Mouse (Mus musculus) limb, embryonic 12.5 days (tissue): ENCODE measurements around the gene Fastkd5. TPM values are rescaled to one million over a fixed set of nuclear protein-coding genes. Genes with fewer than 3 reads are reported as not detected.

Experiments used
- ATAC-seq: fragments of 200-750 bp; cut with Nextera tagmentation; 2 replicates; pipeline ENCODE4 v1.8.0; 2017; ENCODE audit warnings: low read depth, moderate TSS enrichment; ENCODE audit not compliant: insufficient number of reproducible peaks, insufficient read depth, low FRiP score, low TSS enrichment
- H3K27ac ChIP-seq: fragments of 300-500 bp; sonication (generic); 2 replicates; pipeline ENCODE4 v1.5.1; 2016; ENCODE audit warnings: mild to moderate bottlenecking, moderate library complexity
- H3K27me3 ChIP-seq: fragments of 300-500 bp; sonication (generic); 2 replicates; pipeline ENCODE4 v1.6.1; 2016; ENCODE audit warnings: mild to moderate bottlenecking, moderate library complexity
- H3K36me3 ChIP-seq: fragments of 300-500 bp; sonication (generic); 2 replicates; pipeline ENCODE4 v1.6.1; 2016; ENCODE audit warnings: mild to moderate bottlenecking, moderate library complexity
- H3K4me1 ChIP-seq: fragments of 300-500 bp; sonication (generic); replicated peaks from 2 replicates; pipeline ENCODE4 v1.6.1; 2016
- H3K4me2 ChIP-seq: fragments of 300-500 bp; sonication (generic); 2 replicates; pipeline ENCODE4 v1.6.1; 2016; ENCODE audit warnings: mild to moderate bottlenecking, moderate library complexity
- H3K4me3 ChIP-seq: fragments of 300-500 bp; sonication (generic); replicated peaks from 2 replicates; pipeline ENCODE4 v1.5.1; 2016; ENCODE audit warnings: mild to moderate bottlenecking
- H3K9ac ChIP-seq: fragments of 300-500 bp; sonication (generic); replicated peaks from 2 replicates; pipeline ENCODE4 v1.6.1; 2016; ENCODE audit warnings: mild to moderate bottlenecking, moderate library complexity
- H3K9me3 ChIP-seq: fragments of 300-500 bp; sonication (generic); 2 replicates; pipeline ENCODE4 v1.6.1; 2016; ENCODE audit warnings: mild to moderate bottlenecking, moderate library complexity
- WGBS: fragments of 180-500 bp; shearing (Covaris S2); methylation state at CpG from one replicate; pipeline ENCODE4 v1.1.7; 2016; 5-methylcytosine and 5-hydroxymethylcytosine counted together
- polyA plus RNA-seq: library from polyadenylated mRNA; unstranded; fragments of >200 nt; fragmentation: Nextera tagmentation; extraction: Ambion mirVana; gene quantifications from 2 replicates; pipeline ENCODE4 v1.2.1, GENCODE M21; 2016

The Fastkd5 gene
- polyA plus RNA-seq, 1 experiment from 2014 or later = 20.3 TPM

- WGBS = 17% methylated on average over 13 of the region's 14 CpGs
- H3K4me2 ChIP-seq = peak overlapping the region; percentile 90
- no peaks in the 10 kb centered on the region for H3K9me3 ChIP-seq
- H3K27me3 ChIP-seq = peaks cover 63% of the 10 kb centered on the region
- peak overlapping the region; percentile 45 for H3K4me3 ChIP-seq
- H3K4me1 ChIP-seq = peaks cover 30% of the 10 kb centered on the region
- no peaks in the 10 kb centered on the region for H3K36me3 ChIP-seq
- no peak overlapping the region for H3K27ac ChIP-seq
- H3K9ac ChIP-seq = peak overlapping the region; percentile 52
- no peak; the same call in 1 of the 2 replicates for ATAC-seq
These were observed 4.3 kb upstream of the Fastkd5 start for GRCm38 (mm10) chr2:130634006-130634738.

- Histone ChIP-seq H3K9ac (no peak overlapping the region), H3K4me3 (no peak overlapping the region), H3K27me3 (peaks cover 52% of the 10 kb centered on the region), H3K4me2 (no peak overlapping the region), H3K27ac (no peak overlapping the region), H3K9me3 (no peaks in the 10 kb centered on the region), H3K4me1 (peaks cover 35% of the 10 kb centered on the region), H3K36me3 (no peaks in the 10 kb centered on the region; the same call in 1 of the 2 replicates)
- WGBS = 54% methylated on average over 5 of the region's 5 CpGs
- no peak for ATAC-seq
These were observed 3.3 kb upstream of the Fastkd5 start for GRCm38 (mm10) chr2:130632887-130633675.

GRCm38 (mm10) chr2:130632416-130632815 lies 2.6 kb upstream of the Fastkd5 start:
- no peak overlapping the region for H3K27ac ChIP-seq
- H3K4me1 ChIP-seq = peaks cover 34% of the 10 kb centered on the region
- no peak for ATAC-seq
- H3K36me3 ChIP-seq = peaks cover 4% of the 10 kb centered on the region
- no peak overlapping the region for H3K9ac ChIP-seq
- H3K27me3 ChIP-seq = peaks cover 46% of the 10 kb centered on the region
- no peaks in the 10 kb centered on the region for H3K9me3 ChIP-seq
- H3K4me2 ChIP-seq = no peak overlapping the region
- 84% methylated on average over 1 of the region's 1 CpGs for WGBS
- no peak overlapping the region for H3K4me3 ChIP-seq

- peak; percentile 39; the same call in 1 of the 2 replicates for ATAC-seq
- peaks cover 33% of the 10 kb centered on the region for H3K36me3 ChIP-seq
These were observed 568 bp downstream of the Fastkd5 start for GRCm38 (mm10) chr2:130629080-130629838.

GRCm38 (mm10) chr2:130628424-130628823 lies 1.4 kb downstream of the Fastkd5 start:
- Histone ChIP-seq H3K4me1 (peaks cover 8% of the 10 kb centered on the region; the same call in 1 of the 2 replicates), H3K9me3 (no peaks in the 10 kb centered on the region), H3K27me3 (peaks cover 6% of the 10 kb centered on the region; the same call in 1 of the 2 replicates), H3K4me2 (peak overlapping the region; percentile 85), H3K36me3 (peaks cover 41% of the 10 kb centered on the region), H3K4me3 (peak overlapping the region; percentile 97; the same call in 1 of the 2 replicates), H3K9ac (no peak overlapping the region), H3K27ac (no peak overlapping the region)
- WGBS = 65% methylated on average over 3 of the region's 3 CpGs
- ATAC-seq = no peak

More at GRCm38 (mm10) chr2:130629080-130629838, 568 bp downstream of the Fastkd5 start:
- Histone ChIP-seq H3K9me3 (no peaks in the 10 kb centered on the region), H3K4me3 (peak overlapping the region; percentile 97), H3K4me1 (peaks cover 13% of the 10 kb centered on the region), H3K4me2 (peak overlapping the region; percentile 85), H3K27ac (peak overlapping the region; percentile 76), H3K27me3 (peaks cover 14% of the 10 kb centered on the region), H3K9ac (peak overlapping the region; percentile 91)
- WGBS = 2% methylated on average over 37 of the region's 37 CpGs

- Histone ChIP-seq H3K4me3 (no peak overlapping the region), H3K36me3 (peaks cover 69% of the 10 kb centered on the region), H3K9me3 (no peaks in the 10 kb centered on the region), H3K4me2 (no peak overlapping the region), H3K9ac (no peak overlapping the region), H3K27me3 (no peaks in the 10 kb centered on the region), H3K4me1 (no peaks in the 10 kb centered on the region), H3K27ac (no peak overlapping the region)
- no peak for ATAC-seq
- 92% methylated on average over 7 of the region's 7 CpGs for WGBS
These were observed 10.9 kb downstream of the Fastkd5 start for GRCm38 (mm10) chr2:130618972-130619371.

GRCm38 (mm10) chr2:130613091-130613490 lies 16.7 kb downstream of the Fastkd5 start:
- Histone ChIP-seq H3K27ac (no peak overlapping the region), H3K4me1 (no peaks in the 10 kb centered on the region), H3K36me3 (peaks cover 59% of the 10 kb centered on the region), H3K9me3 (no peaks in the 10 kb centered on the region), H3K9ac (no peak overlapping the region), H3K4me2 (no peak overlapping the region), H3K4me3 (no peak overlapping the region), H3K27me3 (no peaks in the 10 kb centered on the region)
- WGBS = 77% methylated on average over 3 of the region's 3 CpGs
- no peak for ATAC-seq

GRCm38 (mm10) chr2:130602195-130602594 lies 27.6 kb downstream of the Fastkd5 start:
- H3K9ac ChIP-seq = no peak overlapping the region
- 89% methylated on average over 4 of the region's 4 CpGs for WGBS
- no peaks in the 10 kb centered on the region for H3K9me3 ChIP-seq
- ATAC-seq = no peak
- no peaks in the 10 kb centered on the region for H3K27me3 ChIP-seq
- H3K36me3 ChIP-seq = peaks cover 66% of the 10 kb centered on the region
- no peak overlapping the region for H3K4me3 ChIP-seq
- no peak overlapping the region for H3K27ac ChIP-seq
- H3K4me1 ChIP-seq = no peaks in the 10 kb centered on the region
- no peak overlapping the region for H3K4me2 ChIP-seq

- 82% methylated on average over 3 of the region's 3 CpGs for WGBS
- no peak overlapping the region for H3K27ac ChIP-seq
- no peak for ATAC-seq
- no peaks in the 10 kb centered on the region for H3K4me1 ChIP-seq
- no peak overlapping the region for H3K9ac ChIP-seq
- no peak overlapping the region for H3K4me2 ChIP-seq
- H3K9me3 ChIP-seq = no peaks in the 10 kb centered on the region
- H3K4me3 ChIP-seq = no peak overlapping the region
- no peaks in the 10 kb centered on the region for H3K27me3 ChIP-seq
- H3K36me3 ChIP-seq = peaks cover 82% of the 10 kb centered on the region
These were observed 31.4 kb downstream of the Fastkd5 start for GRCm38 (mm10) chr2:130598399-130598798.

- Histone ChIP-seq H3K9me3 (no peaks in the 10 kb centered on the region), H3K27ac (no peak overlapping the region), H3K4me1 (no peaks in the 10 kb centered on the region), H3K27me3 (no peaks in the 10 kb centered on the region), H3K9ac (no peak overlapping the region), H3K4me3 (no peak overlapping the region), H3K4me2 (no peak overlapping the region), H3K36me3 (peaks cover 78% of the 10 kb centered on the region)
- WGBS = 26% methylated on average over 1 of the region's 1 CpGs
- ATAC-seq = no peak
These were observed 32.2 kb downstream of the Fastkd5 start for GRCm38 (mm10) chr2:130597601-130598010.

GRCm38 (mm10) chr2:130595596-130595995 lies 34.2 kb downstream of the Fastkd5 start:
- 88% methylated on average over 1 of the region's 1 CpGs for WGBS
- no peak for ATAC-seq
- Histone ChIP-seq H3K4me3 (no peak overlapping the region), H3K9me3 (no peaks in the 10 kb centered on the region), H3K4me1 (no peaks in the 10 kb centered on the region), H3K27ac (no peak overlapping the region), H3K4me2 (no peak overlapping the region), H3K36me3 (peaks cover 80% of the 10 kb centered on the region), H3K27me3 (no peaks in the 10 kb centered on the region), H3K9ac (no peak overlapping the region)
